Mouse (Mus musculus) liver, postnatal 0 days (tissue): Measurements from ENCODE around the gene Ift57. TPM values are rescaled to one million over a fixed set of nuclear protein-coding genes. Genes with fewer than 3 reads are reported as not detected.

ENCODE experiments used
- ATAC-seq: fragments of 200-750 bp; cut with Nextera tagmentation; 2 replicates; pipeline ENCODE4 v1.8.0; 2017; ENCODE audit warnings: mild to moderate bottlenecking, moderate library complexity
- DNase-seq: peaks from one replicate; pipeline ENCODE4 v3.0.0-alpha.2; 2016
- H3K27ac ChIP-seq: fragments of 300-500 bp; sonication (generic); 2 replicates; pipeline ENCODE4 v1.5.1; 2014; ENCODE audit warnings: antibody characterized with exemption, moderate library complexity, mild to moderate bottlenecking, low read depth
- H3K27me3 ChIP-seq: fragments of 300-500 bp; sonication (generic); 2 replicates; pipeline ENCODE4 v1.6.1; 2014; ENCODE audit warnings: low read length, control low read depth, mixed read lengths; ENCODE audit not compliant: insufficient read depth
- H3K36me3 ChIP-seq: fragments of 300-500 bp; sonication (generic); replicated peaks from 2 replicates; pipeline ENCODE4 v1.6.1; 2014; ENCODE audit warnings: mild to moderate bottlenecking, control low read depth, low read length, moderate library complexity, mixed read lengths; ENCODE audit not compliant: insufficient read depth
- H3K4me1 ChIP-seq: fragments of 300-500 bp; sonication (generic); 2 replicates; pipeline ENCODE4 v1.6.1; 2014; ENCODE audit warnings: antibody characterized with exemption, mild to moderate bottlenecking, control low read depth; ENCODE audit not compliant: insufficient read depth
- H3K4me2 ChIP-seq: fragments of 300-500 bp; sonication (generic); 2 replicates; pipeline ENCODE4 v1.6.1; 2014; ENCODE audit warnings: low read depth, mild to moderate bottlenecking, low read length, moderate library complexity, mixed read lengths
- H3K4me3 ChIP-seq: fragments of 300-500 bp; sonication (generic); 2 replicates; pipeline ENCODE4 v1.5.1; 2014; ENCODE audit warnings: low read depth, low read length
- H3K9ac ChIP-seq: fragments of 300-500 bp; sonication (generic); replicated peaks from 2 replicates; pipeline ENCODE4 v1.6.1; 2014; ENCODE audit warnings: mild to moderate bottlenecking, moderate library complexity
- H3K9me3 ChIP-seq: fragments of 300-500 bp; sonication (generic); 2 replicates; pipeline ENCODE4 v1.6.1; 2016; ENCODE audit warnings: mild to moderate bottlenecking, control low read depth, low read length, mixed read lengths
- CTCF ChIP-seq: sonication (generic); IDR thresholded peaks from 2 replicates; pipeline ENCODE4 v1.5.1; 2016; ENCODE audit warnings: antibody characterized with exemption, low read depth
- EP300 ChIP-seq: IDR thresholded peaks from 2 replicates; pipeline ENCODE4 v1.6.1; 2016; ENCODE audit warnings: antibody characterized with exemption, low read depth, mild to moderate bottlenecking
- WGBS: fragments of 180-500 bp; shearing (Covaris S2); extraction: QIAGEN DNeasy Blood & Tissue Kit; methylation state at CpG from one replicate; pipeline ENCODE4 v1.1.7; 2014; ENCODE audit not compliant: insufficient replicate concordance; 5-methylcytosine and 5-hydroxymethylcytosine counted together
- polyA plus RNA-seq: library from polyadenylated mRNA; unstranded; fragments of >200 nt; fragmentation: Nextera tagmentation; extraction: Ambion mirVana; gene quantifications from 2 replicates; pipeline ENCODE4 v1.2.1, GENCODE M21; 2015

Gene Ift57
- polyA plus RNA-seq, 1 experiment from 2014 or later = 4.0 TPM

GRCm38 (mm10) chr16:49720671-49721070 lies 21.6 kb downstream of the Ift57 start:
- Histone ChIP-seq H3K4me3 (no peak overlapping the region), H3K36me3 (no peaks in the 10 kb centered on the region), H3K4me1 (peaks cover 4% of the 10 kb centered on the region), H3K4me2 (no peak overlapping the region), H3K27ac (no peak overlapping the region), H3K27me3 (no peaks in the 10 kb centered on the region), H3K9ac (no peak overlapping the region), H3K9me3 (no peaks in the 10 kb centered on the region)
- TF ChIP-seq EP300 = no peak
- no peak for TF ChIP-seq CTCF
- 74% methylated on average over 2 of the region's 2 CpGs for WGBS
- DNase-seq (no peak), ATAC-seq (no peak)

GRCm38 (mm10) chr16:49721678-49722077 lies 22.6 kb downstream of the Ift57 start:
- Histone ChIP-seq H3K4me2 (no peak overlapping the region), H3K36me3 (no peaks in the 10 kb centered on the region), H3K4me3 (no peak overlapping the region), H3K9ac (no peak overlapping the region), H3K9me3 (no peaks in the 10 kb centered on the region), H3K4me1 (peaks cover 4% of the 10 kb centered on the region), H3K27me3 (no peaks in the 10 kb centered on the region), H3K27ac (no peak overlapping the region)
- no peak for TF ChIP-seq CTCF
- no peak for TF ChIP-seq EP300
- WGBS = 70% methylated on average over 5 of the region's 5 CpGs
- no peak for DNase-seq
- no peak for ATAC-seq

- Histone ChIP-seq H3K27ac (no peak overlapping the region), H3K4me3 (no peak overlapping the region), H3K27me3 (no peaks in the 10 kb centered on the region), H3K9me3 (no peaks in the 10 kb centered on the region), H3K36me3 (no peaks in the 10 kb centered on the region), H3K9ac (no peak overlapping the region), H3K4me1 (peaks cover 4% of the 10 kb centered on the region), H3K4me2 (no peak overlapping the region)
- TF ChIP-seq EP300 (no peak), CTCF (no peak)
- DNase-seq (no peak), ATAC-seq (no peak)
- 72% methylated on average over 4 of the region's 4 CpGs for WGBS
Measured at GRCm38 (mm10) chr16:49723222-49723621, 24.2 kb downstream of the Ift57 start.

DNA sequence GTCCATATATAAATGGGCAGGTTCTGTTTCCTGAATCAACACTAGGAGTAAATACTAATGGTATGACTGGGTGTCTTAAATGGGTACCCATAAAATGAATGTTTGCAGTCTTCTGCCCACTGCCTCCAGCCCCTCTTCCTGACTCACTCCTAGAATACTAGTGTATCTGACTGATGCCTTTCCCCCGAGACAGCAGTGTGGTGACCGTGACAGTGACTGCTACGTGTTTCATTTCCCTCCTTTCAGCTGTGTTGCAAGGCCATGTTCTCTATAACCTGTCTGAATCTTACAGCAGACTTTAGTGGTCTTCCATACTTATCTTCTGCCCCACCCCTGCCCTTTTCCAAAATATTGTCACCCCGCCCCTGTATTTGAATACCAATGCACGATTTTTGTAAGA lies 25.2 kb downstream of the Ift57 start:
- no peak overlapping the region for H3K4me3 ChIP-seq
- TF ChIP-seq EP300 (no peak), CTCF (no peak)
- ATAC-seq = no peak
- no peak overlapping the region for H3K9ac ChIP-seq
- no peak overlapping the region for H3K27ac ChIP-seq
- H3K9me3 ChIP-seq = no peaks in the 10 kb centered on the region
- DNase-seq = no peak
- H3K36me3 ChIP-seq = no peaks in the 10 kb centered on the region
- no peaks in the 10 kb centered on the region for H3K27me3 ChIP-seq
- H3K4me1 ChIP-seq = peaks cover 4% of the 10 kb centered on the region
- no peak overlapping the region for H3K4me2 ChIP-seq
- WGBS = 66% methylated on average over 5 of the region's 5 CpGs

GRCm38 (mm10) chr16:49724931-49725330 lies 25.9 kb downstream of the Ift57 start:
- TF ChIP-seq CTCF = no peak
- Histone ChIP-seq H3K4me2 (no peak overlapping the region), H3K4me3 (no peak overlapping the region), H3K27me3 (no peaks in the 10 kb centered on the region), H3K9me3 (no peaks in the 10 kb centered on the region), H3K27ac (no peak overlapping the region), H3K4me1 (peaks cover 4% of the 10 kb centered on the region), H3K36me3 (no peaks in the 10 kb centered on the region), H3K9ac (no peak overlapping the region)
- ATAC-seq = no peak
- WGBS = 56% methylated on average over 2 of the region's 2 CpGs
- no peak for DNase-seq

DNA sequence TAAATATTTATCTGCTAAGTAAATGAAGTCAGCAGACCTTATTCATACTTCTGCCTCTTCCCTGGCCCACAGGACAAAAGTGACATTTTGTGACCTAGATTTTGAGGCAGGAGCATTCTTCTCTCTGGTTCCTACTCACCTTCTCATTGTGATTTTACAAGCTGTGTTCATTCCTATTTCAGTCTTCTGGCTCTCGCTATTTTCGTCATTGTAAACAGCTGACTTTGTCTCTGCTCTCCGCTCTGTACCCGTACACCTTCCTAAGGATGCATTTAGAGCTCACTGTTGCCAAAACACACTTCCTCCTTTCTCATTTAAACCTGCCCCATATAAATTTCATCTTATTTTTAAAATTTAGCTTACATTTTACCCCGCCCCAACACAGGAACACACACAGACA lies 26.4 kb downstream of the Ift57 start:
- Histone ChIP-seq H3K4me2 (no peak overlapping the region), H3K27me3 (no peaks in the 10 kb centered on the region), H3K27ac (no peak overlapping the region), H3K36me3 (no peaks in the 10 kb centered on the region), H3K4me3 (no peak overlapping the region), H3K9me3 (no peaks in the 10 kb centered on the region), H3K4me1 (peaks cover 4% of the 10 kb centered on the region), H3K9ac (no peak overlapping the region)
- 82% methylated on average over 5 of the region's 5 CpGs for WGBS
- ATAC-seq (no peak), DNase-seq (no peak)
- TF ChIP-seq CTCF (no peak), EP300 (no peak)

DNA sequence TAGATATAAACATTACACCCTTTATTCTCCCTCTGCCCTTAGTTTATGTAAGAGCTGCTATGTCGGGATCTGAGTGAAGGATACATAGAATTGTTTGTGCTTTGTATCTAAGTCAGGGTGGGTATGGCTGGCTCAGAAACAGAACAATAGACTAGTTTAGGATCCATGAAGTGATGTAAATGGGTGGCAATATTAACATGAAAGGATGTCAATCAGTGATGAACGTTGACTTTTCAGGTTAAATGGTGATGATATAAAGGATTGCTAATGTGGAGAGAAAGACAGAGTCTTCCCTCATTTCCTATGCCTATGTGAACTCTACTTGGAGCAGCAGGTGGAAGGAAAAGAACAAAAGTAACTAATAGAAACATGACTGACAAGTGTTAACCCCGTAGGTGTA lies 27.2 kb downstream of the Ift57 start:
- no peaks in the 10 kb centered on the region for H3K9me3 ChIP-seq
- H3K4me2 ChIP-seq = no peak overlapping the region
- H3K9ac ChIP-seq = no peak overlapping the region
- no peaks in the 10 kb centered on the region for H3K27me3 ChIP-seq
- DNase-seq (no peak), ATAC-seq (no peak)
- WGBS = 75% methylated on average over 3 of the region's 3 CpGs
- TF ChIP-seq CTCF = no peak
- no peak for TF ChIP-seq EP300
- no peaks in the 10 kb centered on the region for H3K36me3 ChIP-seq
- H3K27ac ChIP-seq = no peak overlapping the region
- peaks cover 4% of the 10 kb centered on the region for H3K4me1 ChIP-seq
- H3K4me3 ChIP-seq = no peak overlapping the region
